Mouse (Mus musculus): ENCODE measurements around the gene Tmed8.
A peak's percentile ranks its signal among the peaks of the same experiment; 100 is the strongest.
"Not testable (repeated sequence)": the region's sequence is repeated elsewhere in the genome, so short reads cannot be mapped to it uniquely, and the experiment has no call there.

Gene Tmed8

GRCm38 (mm10) chr12:87158099-87158498 is 42.2 kb downstream of the Tmed8 start:
- DNase-seq = no peak

GRCm38 (mm10) chr12:87157361-87157760 is 42.9 kb downstream of the Tmed8 start:
- no peak for DNase-seq

GRCm38 (mm10) chr12:87154448-87154847 is 45.8 kb downstream of the Tmed8 start:
- not testable (repeated sequence) for DNase-seq

GRCm38 (mm10) chr12:87149471-87149870 is 50.8 kb downstream of the Tmed8 start:
- no peak for DNase-seq

- no peak for DNase-seq
Measured at GRCm38 (mm10) chr12:87148136-87148535, 52.1 kb downstream of the Tmed8 start.

GRCm38 (mm10) chr12:87147395-87148089 is 52.7 kb downstream of the Tmed8 start, which contains the start of gene Pomt2:
Pomt2 (minus strand) TSS chr12:87147968.
- peak; percentile 88 to 91 for DNase-seq

GRCm38 (mm10) chr12:87146966-87147365 is 53.3 kb downstream of the Tmed8 start, which contains the start of gene Gstz1:
Gstz1 (plus strand) TSS chr12:87147165.
- peak; percentile 93 to 94 for DNase-seq

GRCm38 (mm10) chr12:87142156-87142555 is 58.1 kb downstream of the Tmed8 start:
- DNase-seq = peak in 1 of 2 experiments; percentile 31

- no peak for DNase-seq
Measured at GRCm38 (mm10) chr12:87138768-87139167, 61.5 kb downstream of the Tmed8 start.

GRCm38 (mm10) chr12:87138342-87138701 is 61.9 kb downstream of the Tmed8 start:
- no peak for DNase-seq

GRCm38 (mm10) chr12:87137439-87138341 is 62.6 kb downstream of the Tmed8 start:
- peak; percentile 53 to 62 for DNase-seq

GRCm38 (mm10) chr12:87132784-87133183 is 67.5 kb downstream of the Tmed8 start:
- no peak for DNase-seq

GRCm38 (mm10) chr12:87132210-87132609 is 68.0 kb downstream of the Tmed8 start:
- DNase-seq = no peak

GRCm38 (mm10) chr12:87131619-87132018 is 68.6 kb downstream of the Tmed8 start:
- DNase-seq = peak; percentile 56 to 64

- peak; percentile 34 to 45 for DNase-seq
Measured at GRCm38 (mm10) chr12:87131181-87131580, 69.1 kb downstream of the Tmed8 start.

- no peak for DNase-seq
Measured at GRCm38 (mm10) chr12:87130224-87130623, 70.0 kb downstream of the Tmed8 start.

GRCm38 (mm10) chr12:87127256-87127655 is 73.0 kb downstream of the Tmed8 start:
- DNase-seq = no peak

GRCm38 (mm10) chr12:87121918-87122589 is 78.2 kb downstream of the Tmed8 start:
- no peak for DNase-seq
